Mouse (Mus musculus): ENCODE results near the gene Cyfip1. TPM values are rescaled to one million over a fixed set of nuclear protein-coding genes. Genes with fewer than 3 reads are reported as not detected.

Gene Cyfip1
- polyA plus RNA-seq, 1 experiment from 2014 or later = 105 TPM

GRCm38 (mm10) chr7:55957178-55957577, 115.6 kb downstream of the Cyfip1 start:
- Histone ChIP-seq H3K4me3 (replicated peaks; ENCODE audit: low read length) (no peak overlapping the region), H3K36me3 (ENCODE audit: control insufficient read depth, insufficient read depth, low read length) (peaks cover 7% of the 10 kb centered on the region), H3K9me3 (replicated peaks; ENCODE audit: control insufficient read depth, low read length) (peaks cover 8% of the 10 kb centered on the region), H3K4me2 (ENCODE audit: low read depth, low read length) (no peak overlapping the region), H3K4me1 (ENCODE audit: control insufficient read depth, insufficient read depth, low read length) (peaks cover 7% of the 10 kb centered on the region), H3K9ac (ENCODE audit: low read length) (no peak overlapping the region), H3K27me3 (ENCODE audit: control insufficient read depth, insufficient read depth, low read length) (no peaks in the 10 kb centered on the region), H3K27ac (ENCODE audit: low read length) (no peak overlapping the region)
- ATAC-seq (ENCODE audit: insufficient read depth, low FRiP score) = no peak
- WGBS = 81% methylated on average over 3 of the region's 3 CpGs

- Histone ChIP-seq H3K27ac (ENCODE audit: low read length) (no peak overlapping the region), H3K4me2 (ENCODE audit: low read depth, low read length) (no peak overlapping the region), H3K9ac (ENCODE audit: low read length) (no peak overlapping the region), H3K4me1 (ENCODE audit: control insufficient read depth, insufficient read depth, low read length) (peaks cover 7% of the 10 kb centered on the region), H3K27me3 (ENCODE audit: control insufficient read depth, insufficient read depth, low read length) (no peaks in the 10 kb centered on the region), H3K36me3 (ENCODE audit: control insufficient read depth, insufficient read depth, low read length) (peaks cover 7% of the 10 kb centered on the region), H3K9me3 (replicated peaks; ENCODE audit: control insufficient read depth, low read length) (peaks cover 8% of the 10 kb centered on the region), H3K4me3 (replicated peaks; ENCODE audit: low read length) (no peak overlapping the region)
- no peak for ATAC-seq (ENCODE audit: insufficient read depth, low FRiP score)
- WGBS = 93% methylated on average over 4 of the region's 4 CpGs
Observed at GRCm38 (mm10) chr7:55957916-55958315, 116.4 kb downstream of the Cyfip1 start.

DNA sequence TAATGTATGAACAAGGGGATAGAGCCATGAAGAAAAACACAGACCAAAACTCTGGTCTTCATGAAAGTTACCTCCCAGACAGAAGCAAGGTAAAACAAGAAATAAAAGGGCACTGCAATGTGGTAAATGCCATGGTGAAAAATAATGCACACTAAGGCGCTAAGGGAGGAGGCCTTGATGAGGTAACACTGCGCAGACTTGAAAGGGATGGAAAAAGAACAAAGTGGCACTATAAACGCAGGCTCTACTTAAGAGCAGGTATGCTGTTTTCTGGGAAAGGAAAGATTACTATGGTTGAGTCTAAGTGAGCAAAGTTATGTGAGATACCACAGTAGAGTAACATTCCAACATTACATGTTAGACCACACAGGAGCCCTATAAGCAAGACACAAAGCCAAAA, 118.3 kb downstream of the Cyfip1 start:
- H3K27ac ChIP-seq (ENCODE audit: low read length) = no peak overlapping the region
- H3K9ac ChIP-seq (ENCODE audit: low read length) = no peak overlapping the region
- WGBS = 92% methylated on average over 3 of the region's 3 CpGs
- H3K9me3 ChIP-seq (replicated peaks; ENCODE audit: control insufficient read depth, low read length) = no peaks in the 10 kb centered on the region
- no peak overlapping the region for H3K4me3 ChIP-seq (replicated peaks; ENCODE audit: low read length)
- peaks cover 7% of the 10 kb centered on the region for H3K4me1 ChIP-seq (ENCODE audit: control insufficient read depth, insufficient read depth, low read length)
- H3K4me2 ChIP-seq (ENCODE audit: low read depth, low read length) = no peak overlapping the region
- H3K27me3 ChIP-seq (ENCODE audit: control insufficient read depth, insufficient read depth, low read length) = no peaks in the 10 kb centered on the region
- no peak for ATAC-seq (ENCODE audit: insufficient read depth, low FRiP score)
- H3K36me3 ChIP-seq (ENCODE audit: control insufficient read depth, insufficient read depth, low read length) = no peaks in the 10 kb centered on the region; the same call in 1 of the 2 replicates

GRCm38 (mm10) chr7:55960506-55960905, 119.0 kb downstream of the Cyfip1 start:
- Histone ChIP-seq H3K36me3 (ENCODE audit: control insufficient read depth, insufficient read depth, low read length) (no peaks in the 10 kb centered on the region; the same call in 1 of the 2 replicates), H3K27ac (ENCODE audit: low read length) (no peak overlapping the region), H3K9ac (ENCODE audit: low read length) (no peak overlapping the region), H3K4me1 (ENCODE audit: control insufficient read depth, insufficient read depth, low read length) (peaks cover 7% of the 10 kb centered on the region), H3K27me3 (ENCODE audit: control insufficient read depth, insufficient read depth, low read length) (no peaks in the 10 kb centered on the region), H3K9me3 (replicated peaks; ENCODE audit: control insufficient read depth, low read length) (no peaks in the 10 kb centered on the region), H3K4me2 (ENCODE audit: low read depth, low read length) (peak overlapping the region; percentile 40; the same call in 1 of the 2 replicates), H3K4me3 (replicated peaks; ENCODE audit: low read length) (no peak overlapping the region)
- no peak for ATAC-seq (ENCODE audit: insufficient read depth, low FRiP score)
- 91% methylated on average over 1 of the region's 1 CpGs for WGBS

DNA sequence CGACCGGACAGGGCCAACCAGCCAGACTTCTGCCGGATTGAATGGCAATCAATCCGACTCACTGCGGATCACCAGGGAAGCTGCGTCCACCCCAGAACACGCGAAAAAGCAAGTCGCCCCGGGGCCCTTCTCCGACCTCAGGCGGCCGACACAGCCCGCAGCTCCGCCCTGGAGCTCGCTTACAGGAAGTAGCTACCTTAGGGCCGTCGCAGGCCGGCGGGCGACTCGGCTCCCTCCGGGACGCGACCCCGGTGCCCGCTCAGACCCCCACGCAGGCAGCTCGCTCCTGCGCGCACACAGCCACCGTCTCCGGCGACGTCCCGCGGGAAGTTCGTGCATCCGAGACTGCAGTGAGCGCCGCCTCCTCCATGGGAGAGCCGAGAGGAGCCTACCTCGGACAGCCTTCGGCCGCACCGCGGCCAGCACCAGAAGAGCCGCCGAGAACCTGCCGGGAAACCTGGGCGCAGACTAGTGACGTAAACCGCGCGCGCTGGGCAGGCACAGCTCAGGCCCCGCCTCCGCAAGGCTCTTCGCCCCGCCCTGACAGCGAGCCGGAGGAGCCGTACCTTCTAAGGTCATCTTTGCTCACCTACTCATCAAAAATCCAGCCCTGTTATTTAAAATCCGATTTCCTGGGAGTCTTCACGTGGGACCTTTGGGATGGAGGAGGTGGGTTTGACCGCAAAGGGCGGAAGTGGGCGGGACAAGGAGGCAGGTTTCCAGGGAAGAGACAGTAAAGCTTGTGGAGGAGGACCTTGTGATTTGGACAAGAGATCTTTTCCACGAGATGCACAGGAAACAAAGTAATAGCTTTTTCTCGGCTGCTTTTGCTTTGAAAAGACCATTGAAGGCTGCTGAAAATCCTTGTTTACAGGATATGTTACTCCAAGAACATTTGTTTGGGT, 120.7 kb downstream of the Cyfip1 start, which contains the start of gene Nipa2:
Gene Nipa2, minus strand, starts transcription at position 473 of the 905 bp plus-strand sequence.
- Histone ChIP-seq H3K27me3 (ENCODE audit: control insufficient read depth, insufficient read depth, low read length) (no peaks in the 10 kb centered on the region), H3K9me3 (replicated peaks; ENCODE audit: control insufficient read depth, low read length) (no peaks in the 10 kb centered on the region), H3K4me3 (replicated peaks; ENCODE audit: low read length) (peak within 1 kb of the TSS; percentile 92), H3K4me1 (ENCODE audit: control insufficient read depth, insufficient read depth, low read length) (peaks cover 7% of the 10 kb centered on the region), H3K27ac (ENCODE audit: low read length) (peak within 1 kb of the TSS; percentile 91), H3K9ac (ENCODE audit: low read length) (peak within 1 kb of the TSS; percentile 91), H3K36me3 (ENCODE audit: control insufficient read depth, insufficient read depth, low read length) (no peaks in the 10 kb centered on the region), H3K4me2 (ENCODE audit: low read depth, low read length) (peak within 1 kb of the TSS; percentile 67)
- WGBS = under 1% methylated on average over 70 of the region's 70 CpGs
- ATAC-seq (ENCODE audit: insufficient read depth, low FRiP score) = peak; percentile 97

DNA sequence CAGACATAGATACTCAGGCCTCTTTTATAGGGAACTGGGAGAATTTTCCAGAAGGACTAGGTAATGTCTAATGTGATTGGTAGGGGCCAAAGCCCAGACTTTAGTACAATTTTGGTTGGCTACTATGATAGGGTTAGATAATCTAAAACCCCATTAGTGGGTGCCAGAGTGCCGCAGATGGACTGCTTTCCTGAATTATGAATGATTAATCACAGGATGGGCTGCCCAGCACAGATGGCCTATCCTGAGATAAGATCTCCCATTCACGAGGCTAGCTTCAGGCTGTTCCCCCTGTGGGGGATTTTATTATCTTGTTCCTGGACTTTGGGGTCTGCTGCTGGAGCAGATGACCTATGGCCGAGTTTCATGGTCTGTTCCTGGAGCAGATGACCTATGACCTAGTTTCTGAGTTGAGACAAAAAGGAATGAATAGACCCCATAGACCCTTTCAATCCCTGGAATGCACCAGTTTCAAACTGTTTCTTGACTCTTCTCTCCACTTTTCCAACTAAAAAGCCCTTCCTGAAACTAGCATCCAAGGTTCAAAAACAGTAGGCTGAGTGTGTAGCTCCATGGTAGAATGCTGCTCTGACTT, 125.4 kb downstream of the Cyfip1 start:
- Histone ChIP-seq H3K9me3 (replicated peaks; ENCODE audit: control insufficient read depth, low read length) (no peaks in the 10 kb centered on the region), H3K36me3 (ENCODE audit: control insufficient read depth, insufficient read depth, low read length) (no peaks in the 10 kb centered on the region), H3K4me3 (replicated peaks; ENCODE audit: low read length) (no peak overlapping the region), H3K27me3 (ENCODE audit: control insufficient read depth, insufficient read depth, low read length) (no peaks in the 10 kb centered on the region), H3K27ac (ENCODE audit: low read length) (no peak overlapping the region), H3K4me2 (ENCODE audit: low read depth, low read length) (no peak overlapping the region), H3K9ac (ENCODE audit: low read length) (no peak overlapping the region), H3K4me1 (ENCODE audit: control insufficient read depth, insufficient read depth, low read length) (0 out of 2 replicates have a peak, but pooled peaks cover 4% of the 10 kb centered on the region)
- 48% methylated on average over 3 of the region's 3 CpGs for WGBS
- no peak for ATAC-seq (ENCODE audit: insufficient read depth, low FRiP score)

DNA sequence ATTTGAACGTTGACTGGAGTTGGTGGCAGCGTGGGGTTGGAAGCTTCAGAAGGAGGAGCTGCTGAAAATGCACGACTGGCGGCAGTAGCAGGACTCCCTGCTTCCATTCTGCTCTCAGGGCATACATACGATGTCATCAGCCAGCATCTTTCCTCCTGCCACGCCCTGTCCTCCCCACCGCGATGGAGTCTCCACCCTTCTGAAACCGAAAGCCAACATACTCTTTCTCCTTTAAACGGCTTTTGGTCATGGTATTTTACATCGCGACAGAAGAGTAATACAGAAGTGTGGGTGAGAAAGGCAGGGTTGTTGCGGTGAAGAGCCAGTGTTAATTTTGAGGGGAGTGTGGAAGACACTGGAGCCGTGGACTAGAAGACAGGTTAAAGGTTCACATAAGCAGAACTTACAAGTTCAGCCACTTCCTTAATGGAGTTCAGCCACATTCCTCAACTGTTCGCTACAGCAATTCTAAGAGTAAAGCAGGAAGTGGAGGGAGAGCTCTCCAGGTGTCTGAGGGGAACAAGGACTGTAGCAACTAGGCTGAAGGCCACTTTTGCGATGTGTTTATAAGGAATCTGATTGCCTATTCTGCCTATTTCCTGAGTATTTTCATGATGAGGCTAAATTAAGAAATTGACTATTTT, 126.8 kb downstream of the Cyfip1 start:
- Histone ChIP-seq H3K4me2 (ENCODE audit: low read depth, low read length) (peak overlapping the region; percentile 61), H3K9ac (ENCODE audit: low read length) (peak overlapping the region; percentile 61), H3K4me3 (replicated peaks; ENCODE audit: low read length) (peak overlapping the region; percentile 44), H3K9me3 (replicated peaks; ENCODE audit: control insufficient read depth, low read length) (no peaks in the 10 kb centered on the region), H3K27ac (ENCODE audit: low read length) (peak overlapping the region; percentile 64), H3K4me1 (ENCODE audit: control insufficient read depth, insufficient read depth, low read length) (0 out of 2 replicates have a peak, but pooled peaks cover 4% of the 10 kb centered on the region), H3K36me3 (ENCODE audit: control insufficient read depth, insufficient read depth, low read length) (no peaks in the 10 kb centered on the region), H3K27me3 (ENCODE audit: control insufficient read depth, insufficient read depth, low read length) (no peaks in the 10 kb centered on the region)
- ATAC-seq (ENCODE audit: insufficient read depth, low FRiP score) = 0 out of 2 replicates have a peak, but pooled peaks have one; percentile 60
- WGBS = 23% methylated on average over 16 of the region's 16 CpGs

DNA sequence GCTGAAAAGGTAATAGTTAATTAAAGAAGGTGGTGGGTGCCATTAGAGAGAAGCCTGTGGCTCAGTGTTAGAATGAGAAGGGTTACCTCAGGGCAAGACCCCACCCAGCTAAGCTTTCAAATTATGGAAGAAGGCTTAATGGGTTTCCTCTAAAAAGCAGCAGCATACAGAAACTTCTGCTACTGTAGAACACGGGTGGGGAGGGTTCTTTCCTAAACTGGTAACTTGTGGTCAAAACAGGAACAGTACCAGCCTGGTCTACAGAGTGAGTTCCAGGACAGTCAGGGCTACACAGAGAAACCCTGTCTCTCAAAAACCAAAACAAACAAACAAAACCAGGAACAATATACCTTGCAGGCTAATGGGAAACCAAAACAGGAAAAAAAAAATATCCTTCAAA, 127.9 kb downstream of the Cyfip1 start:
- 0 out of 2 replicates have a peak, but pooled peaks cover 4% of the 10 kb centered on the region for H3K4me1 ChIP-seq (ENCODE audit: control insufficient read depth, insufficient read depth, low read length)
- H3K4me3 ChIP-seq (replicated peaks; ENCODE audit: low read length) = no peak overlapping the region
- H3K4me2 ChIP-seq (ENCODE audit: low read depth, low read length) = no peak overlapping the region
- no peaks in the 10 kb centered on the region for H3K27me3 ChIP-seq (ENCODE audit: control insufficient read depth, insufficient read depth, low read length)
- no peak overlapping the region for H3K27ac ChIP-seq (ENCODE audit: low read length)
- no peaks in the 10 kb centered on the region for H3K9me3 ChIP-seq (replicated peaks; ENCODE audit: control insufficient read depth, low read length)
- 86% methylated on average over 1 of the region's 1 CpGs for WGBS
- no peak overlapping the region for H3K9ac ChIP-seq (ENCODE audit: low read length)
- no peaks in the 10 kb centered on the region for H3K36me3 ChIP-seq (ENCODE audit: control insufficient read depth, insufficient read depth, low read length)
- no peak for ATAC-seq (ENCODE audit: insufficient read depth, low FRiP score)
